Mouse (Mus musculus): Measurements from ENCODE around the gene Acsl1.
"Not testable (repeated sequence)": the region's sequence is repeated elsewhere in the genome, so short reads cannot be mapped to it uniquely, and the experiment has no call there.

Gene Acsl1

GRCm38 (mm10) chr8:46566914-46567529 lies 96.2 kb downstream of the Acsl1 start:
- no peak for DNase-seq

GRCm38 (mm10) chr8:46567946-46568345 lies 97.1 kb downstream of the Acsl1 start:
- DNase-seq = no peak

- no peak for DNase-seq
These were observed 98.1 kb downstream of the Acsl1 start for GRCm38 (mm10) chr8:46568942-46569341.

GRCm38 (mm10) chr8:46569659-46570441 lies 99.0 kb downstream of the Acsl1 start:
- DNase-seq = peak; percentile 33

- DNase-seq = no peak
These were observed 99.8 kb downstream of the Acsl1 start for GRCm38 (mm10) chr8:46570673-46571072.

- DNase-seq = no peak
These were observed 102.6 kb downstream of the Acsl1 start for GRCm38 (mm10) chr8:46573446-46573845.

GRCm38 (mm10) chr8:46573964-46574363 lies 103.1 kb downstream of the Acsl1 start:
- DNase-seq = no peak

- no peak for DNase-seq
These were observed 108.0 kb downstream of the Acsl1 start for GRCm38 (mm10) chr8:46578794-46579193.

- DNase-seq = not testable (repeated sequence)
These were observed 113.5 kb downstream of the Acsl1 start for GRCm38 (mm10) chr8:46584328-46584727.

GRCm38 (mm10) chr8:46585576-46585975 lies 114.7 kb downstream of the Acsl1 start:
- no peak for DNase-seq
